Mouse (Mus musculus) NIH3T3 (cell line): ENCODE results near the gene Rxfp3.
"Not testable (repeated sequence)": the region's sequence is repeated elsewhere in the genome, so short reads cannot be mapped to it uniquely, and the experiment has no call there.

ENCODE experiments used
- DNase-seq: peaks from one replicate; pipeline ENCODE4 v3.0.0-alpha.2; 2012; ENCODE audit warnings: low read depth

Gene Rxfp3

GRCm38 (mm10) chr15:11035947-11036474 is 1.8 kb downstream of the Rxfp3 start:
- no peak for DNase-seq

GRCm38 (mm10) chr15:11030188-11030587 is 7.6 kb downstream of the Rxfp3 start:
- no peak for DNase-seq

GRCm38 (mm10) chr15:11026801-11027561 is 10.8 kb downstream of the Rxfp3 start:
- no peak for DNase-seq

GRCm38 (mm10) chr15:11014931-11015330 is 22.9 kb downstream of the Rxfp3 start:
- DNase-seq: no peak

GRCm38 (mm10) chr15:11010976-11011548 is 26.7 kb downstream of the Rxfp3 start:
- no peak for DNase-seq

GRCm38 (mm10) chr15:11008756-11009155 is 29.0 kb downstream of the Rxfp3 start:
- DNase-seq: peak; percentile 67

GRCm38 (mm10) chr15:11004646-11005045 is 33.1 kb downstream of the Rxfp3 start:
- no peak for DNase-seq

- no peak for DNase-seq
These were observed 34.0 kb downstream of the Rxfp3 start for GRCm38 (mm10) chr15:11003791-11004190.

- DNase-seq: no peak
These were observed 37.4 kb downstream of the Rxfp3 start, which contains the start of gene Slc45a2 for GRCm38 (mm10) chr15:11000421-11000820. TSS of gene Slc45a2 (plus strand) at chr15:11000721.

- no peak for DNase-seq
These were observed 38.0 kb downstream of the Rxfp3 start for GRCm38 (mm10) chr15:10999832-11000231.

- peak; percentile 58 for DNase-seq
These were observed 46.2 kb downstream of the Rxfp3 start for GRCm38 (mm10) chr15:10991566-10991965.

GRCm38 (mm10) chr15:10990411-10990810 is 47.4 kb downstream of the Rxfp3 start:
- DNase-seq: no peak

- not testable (repeated sequence) for DNase-seq
These were observed 51.3 kb downstream of the Rxfp3 start for GRCm38 (mm10) chr15:10986477-10986876.

- DNase-seq: no peak
These were observed 52.0 kb downstream of the Rxfp3 start for GRCm38 (mm10) chr15:10985756-10986155.
